Mouse (Mus musculus) lung, adult 2 months (tissue): ENCODE results near the gene Aes. TPM values are rescaled to one million over a fixed set of nuclear protein-coding genes. Genes with fewer than 3 reads are reported as not detected.

Experiments used
- DNase-seq: peaks from one replicate; pipeline ENCODE4 v3.0.0; 2022
- H3K4me1 ChIP-seq: fragments of 200-500 bp; 2 replicates; pipeline ENCODE4 v1.6.1; 2011; ENCODE audit warnings: low read length; ENCODE audit not compliant: control insufficient read depth, insufficient read depth
- H3K4me3 ChIP-seq: fragments of 200-500 bp; replicated peaks from 2 replicates; pipeline ENCODE3; 2011; ENCODE audit warnings: low read depth, mild to moderate bottlenecking, control low read depth, low read length; ENCODE audit errors: extremely low read depth
- CTCF ChIP-seq: fragments of 200-500 bp; IDR thresholded peaks from 2 replicates; pipeline ENCODE4 v1.5.1; 2011; ENCODE audit warnings: mild to moderate bottlenecking, low read length, control low read depth; ENCODE audit not compliant: insufficient read depth
- POLR2A ChIP-seq: fragments of 200-500 bp; IDR thresholded peaks from 2 replicates; pipeline ENCODE4 v1.6.1; 2011; ENCODE audit warnings: low read depth, mild to moderate bottlenecking, control low read depth, low read length, borderline replicate concordance; ENCODE audit errors: extremely low read depth
- WGBS: fragments of 180-500 bp; shearing (Covaris S2); methylation state at CpG from one replicate; pipeline ENCODE4 v1.1.7; 2018; 5-methylcytosine and 5-hydroxymethylcytosine counted together
- polyA plus RNA-seq: library from polyadenylated mRNA; depleted of rRNA; stranded (reverse); fragments of >200 nt; gene quantifications from 2 replicates; pipeline ENCODE4 v1.2.3, GENCODE M21; 2012

The Aes gene
- polyA plus RNA-seq, 1 experiment = 1,275 TPM

GRCm38 (mm10) chr10:81553232-81553631, 6.1 kb upstream of the Aes start:
- no peak for TF ChIP-seq POLR2A
- peak; percentile 61 for TF ChIP-seq CTCF
- DNase-seq = no peak
- 86% methylated on average over 5 of the region's 5 CpGs for WGBS
- Histone ChIP-seq H3K4me1 (peaks cover 7% of the 10 kb centered on the region; the same call in 1 of the 2 replicates), H3K4me3 (no peak overlapping the region)

- no peak overlapping the region for H3K4me3 ChIP-seq
- no peak for TF ChIP-seq CTCF
- TF ChIP-seq POLR2A = no peak
- whole genome bisulfite sequencing = 77% methylated on average over 6 of the region's 6 CpGs
- H3K4me1 ChIP-seq = peaks cover 7% of the 10 kb centered on the region; the same call in 1 of the 2 replicates
- no peak for DNase-seq
Measured at GRCm38 (mm10) chr10:81553807-81554755, 5.2 kb upstream of the Aes start.

- H3K4me3 ChIP-seq = no peak overlapping the region
- peaks cover 9% of the 10 kb centered on the region for H3K4me1 ChIP-seq
- no peak for DNase-seq
- WGBS = 75% methylated on average over 3 of the region's 3 CpGs
- TF ChIP-seq POLR2A (no peak), CTCF (0 out of 2 replicates have a peak, but pooled peaks have one; percentile 27)
Measured at GRCm38 (mm10) chr10:81556282-81556681, 3.0 kb upstream of the Aes start.

GRCm38 (mm10) chr10:81557491-81557890, 1.8 kb upstream of the Aes start:
- Histone ChIP-seq H3K4me3 (no peak overlapping the region), H3K4me1 (peaks cover 8% of the 10 kb centered on the region)
- WGBS = 29% methylated on average over 1 of the region's 1 CpGs
- no peak for TF ChIP-seq CTCF
- TF ChIP-seq POLR2A = no peak
- DNase-seq = no peak

GRCm38 (mm10) chr10:81559627-81560539, 595 bp downstream of the Aes start:
- 1% methylated on average over 35 of the region's 36 CpGs for WGBS
- peak; percentile 72 for DNase-seq
- Histone ChIP-seq H3K4me1 (peaks cover 24% of the 10 kb centered on the region), H3K4me3 (peak overlapping the region; percentile 72)
- TF ChIP-seq CTCF (no peak), POLR2A (peak; percentile 25; the same call in 1 of the 2 replicates)

- peak overlapping the region; percentile 72 for H3K4me3 ChIP-seq
- H3K4me1 ChIP-seq = peaks cover 24% of the 10 kb centered on the region
- no peak for TF ChIP-seq POLR2A
- TF ChIP-seq CTCF = no peak
- peak; percentile 49 for DNase-seq
- 6% methylated on average over 16 of the region's 16 CpGs for WGBS
Measured at GRCm38 (mm10) chr10:81560719-81561459, 1.6 kb downstream of the Aes start.

GRCm38 (mm10) chr10:81562411-81562810, 3.1 kb downstream of the Aes start:
- TF ChIP-seq CTCF (no peak), POLR2A (no peak)
- H3K4me1 ChIP-seq = peaks cover 24% of the 10 kb centered on the region
- H3K4me3 ChIP-seq = no peak overlapping the region
- DNase-seq = no peak
- WGBS = 81% methylated on average over 6 of the region's 6 CpGs

GRCm38 (mm10) chr10:81563481-81563880, 4.2 kb downstream of the Aes start:
- Histone ChIP-seq H3K4me3 (no peak overlapping the region), H3K4me1 (peaks cover 24% of the 10 kb centered on the region)
- no peak for TF ChIP-seq POLR2A
- TF ChIP-seq CTCF = no peak
- no peak for DNase-seq
- 35% methylated on average over 6 of the region's 6 CpGs for WGBS
